Mouse (Mus musculus) mouse trophoblast stem cell (cell line): Measurements from ENCODE around the gene Renbp.

Experiments
- in situ Hi-C, 2 experiments: fragments of 300-500 bp; cut with MseI, MboI; formaldehyde crosslinking; loops; 2 replicates in 1 of 2; 3 replicates in 1 of 2; pipeline ENCODE4 v1.15.1; 2025

Gene Renbp

DNA sequence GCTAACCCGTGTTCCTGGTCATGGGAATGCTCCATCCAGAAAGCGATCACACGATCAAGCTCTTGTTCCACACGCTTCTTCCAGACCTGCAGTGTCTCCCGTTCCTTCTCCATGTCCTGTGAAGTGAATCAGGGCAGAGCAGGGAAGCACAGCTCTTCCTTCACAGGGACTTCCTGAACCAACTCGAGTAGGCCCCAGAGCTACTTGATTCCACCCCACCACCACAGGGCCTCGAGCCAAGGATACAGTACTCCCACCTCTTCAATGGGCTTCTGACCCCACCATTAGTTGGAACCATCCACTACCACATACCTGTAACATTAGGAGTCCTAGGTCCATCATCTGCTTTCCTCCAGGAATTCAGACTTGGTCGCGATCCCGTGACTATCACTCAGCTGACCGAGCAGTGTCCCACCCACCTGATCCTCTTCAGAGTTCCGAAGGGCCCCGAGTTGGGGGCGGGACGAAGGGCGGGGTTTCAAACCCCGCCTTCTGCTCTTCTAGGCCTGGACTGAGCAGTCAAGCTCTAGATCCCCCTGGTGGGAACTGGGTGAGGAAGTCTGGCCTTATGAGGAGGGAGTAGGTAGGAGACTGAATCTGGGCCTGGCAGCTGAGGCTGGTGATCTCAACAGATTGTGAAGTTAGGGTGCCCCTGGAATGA, at the start of gene Renbp:
Gene Renbp (minus strand): TSS at position 449 of the 661 bp plus-strand sequence.
- in situ Hi-C loops = no loop called here

DNA sequence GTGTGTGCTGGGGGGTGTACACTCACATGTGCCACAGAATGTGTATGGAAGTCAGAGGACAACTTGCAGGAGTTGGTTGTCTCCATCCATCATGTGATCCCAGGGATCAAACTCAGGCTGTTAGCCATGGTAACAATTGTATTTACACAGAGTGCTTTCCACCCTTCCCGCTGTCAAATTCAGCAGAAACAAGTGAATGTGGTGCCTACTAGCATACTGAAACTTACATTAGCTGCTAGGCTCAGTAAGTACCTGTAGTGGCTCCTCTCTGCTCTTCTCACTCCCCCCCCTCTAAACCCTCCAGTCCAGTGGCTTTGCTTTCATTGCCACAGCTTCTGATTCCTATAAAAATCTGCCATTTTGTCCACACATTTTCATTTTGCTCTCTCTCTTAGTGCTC, 47.1 kb upstream of the Renbp start:
- in situ Hi-C loops = no loop called here

DNA sequence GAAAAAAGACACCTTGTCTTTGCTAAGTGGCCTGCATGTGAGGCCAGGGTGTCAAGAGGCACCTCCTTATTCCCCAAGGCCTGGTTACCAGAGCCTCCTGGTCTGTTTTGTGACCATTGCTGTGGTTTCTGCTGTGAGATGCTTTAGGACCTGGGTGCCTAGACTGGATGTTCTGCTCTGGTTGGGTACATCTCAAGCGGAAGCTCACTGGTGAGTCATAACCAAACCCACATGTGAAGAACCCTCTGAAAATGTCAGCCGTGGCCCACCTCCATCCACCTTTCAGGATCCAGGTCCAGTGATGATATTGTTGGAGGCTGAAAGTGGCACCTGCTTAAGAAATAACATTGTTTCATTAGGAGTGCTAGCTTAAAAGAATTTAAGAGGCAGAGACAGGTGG, 45.6 kb upstream of the Renbp start:
- in situ Hi-C loops = no loop called here

DNA sequence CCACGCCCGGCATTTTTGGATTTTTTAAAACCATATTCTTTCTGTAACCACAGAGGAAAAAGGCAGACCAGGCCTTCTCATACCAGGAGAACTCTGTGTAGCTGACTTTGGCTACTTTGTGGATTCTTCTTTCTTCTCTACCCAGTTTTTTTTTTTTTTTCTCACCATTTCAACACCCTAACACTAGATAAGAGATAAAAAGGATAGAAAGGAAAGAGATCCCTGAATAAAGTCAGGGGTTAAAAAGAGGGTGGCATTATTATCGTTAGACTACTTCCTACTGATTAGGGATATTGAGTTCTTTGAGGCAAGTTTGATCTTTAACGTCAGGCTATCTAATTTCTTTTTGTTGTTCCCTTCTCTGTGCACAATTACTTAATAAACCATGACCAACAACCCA, 42.1 kb upstream of the Renbp start:
- in situ Hi-C loops = no loop called here

DNA sequence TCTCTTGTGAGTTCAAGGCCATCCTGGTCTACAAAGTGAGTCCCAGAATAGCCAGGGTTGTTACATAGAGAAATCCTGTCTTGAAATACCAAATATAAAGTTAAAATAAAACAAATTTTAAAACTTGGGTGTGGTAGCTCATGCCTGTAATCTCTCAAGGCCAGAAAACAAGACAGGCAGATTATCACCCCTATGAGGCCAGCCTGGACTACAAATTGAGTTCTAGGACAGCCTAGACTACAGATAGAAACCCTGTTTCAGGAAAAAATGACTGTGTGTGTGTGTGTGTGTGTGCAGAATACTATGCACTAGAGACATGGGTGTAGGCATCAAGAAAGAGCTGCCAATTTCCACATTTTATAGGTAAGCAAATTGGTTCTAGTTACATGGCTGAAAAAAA, 40.1 kb upstream of the Renbp start:
- in situ Hi-C loops = no loop called here

DNA sequence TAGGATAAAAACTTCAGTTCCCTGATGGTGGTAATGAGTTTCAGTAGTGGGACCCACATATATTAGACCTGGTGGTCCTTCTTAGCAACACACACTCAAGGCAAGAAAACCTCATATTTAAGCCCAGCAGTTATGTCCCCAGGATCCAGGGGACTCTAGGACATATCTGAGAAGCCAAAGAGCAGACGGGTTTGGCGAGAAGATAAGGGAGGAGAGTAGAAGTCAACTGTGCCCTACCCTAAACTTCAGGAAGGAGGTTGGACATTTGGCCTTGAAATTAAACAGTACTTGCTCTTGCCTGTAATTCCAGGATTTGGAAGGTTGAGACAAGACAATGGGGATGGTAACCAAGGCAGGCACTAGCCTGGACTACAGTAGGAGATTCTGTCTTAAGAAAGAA, 39.1 kb upstream of the Renbp start:
- in situ Hi-C loops = no loop called here

DNA sequence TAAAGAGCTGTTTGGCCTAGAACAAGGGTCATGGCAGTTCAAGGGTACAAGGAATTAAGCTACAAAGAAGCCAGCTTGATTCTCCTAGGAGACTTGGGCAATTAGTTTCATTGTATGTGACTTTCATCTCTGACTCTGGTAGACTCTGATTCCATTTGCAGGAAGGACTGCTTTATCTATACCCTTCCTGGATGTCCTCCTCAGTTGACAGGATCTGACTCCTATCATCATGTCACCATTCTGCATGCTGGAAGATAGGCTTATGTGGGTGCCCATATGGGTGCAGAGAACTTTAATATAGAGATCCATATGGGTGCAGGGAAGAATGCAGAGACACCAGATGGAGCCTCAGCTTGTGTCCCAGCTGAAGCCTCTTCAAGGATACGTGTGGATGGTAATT, 38.5 kb upstream of the Renbp start:
- in situ Hi-C loops = no loop called here

DNA sequence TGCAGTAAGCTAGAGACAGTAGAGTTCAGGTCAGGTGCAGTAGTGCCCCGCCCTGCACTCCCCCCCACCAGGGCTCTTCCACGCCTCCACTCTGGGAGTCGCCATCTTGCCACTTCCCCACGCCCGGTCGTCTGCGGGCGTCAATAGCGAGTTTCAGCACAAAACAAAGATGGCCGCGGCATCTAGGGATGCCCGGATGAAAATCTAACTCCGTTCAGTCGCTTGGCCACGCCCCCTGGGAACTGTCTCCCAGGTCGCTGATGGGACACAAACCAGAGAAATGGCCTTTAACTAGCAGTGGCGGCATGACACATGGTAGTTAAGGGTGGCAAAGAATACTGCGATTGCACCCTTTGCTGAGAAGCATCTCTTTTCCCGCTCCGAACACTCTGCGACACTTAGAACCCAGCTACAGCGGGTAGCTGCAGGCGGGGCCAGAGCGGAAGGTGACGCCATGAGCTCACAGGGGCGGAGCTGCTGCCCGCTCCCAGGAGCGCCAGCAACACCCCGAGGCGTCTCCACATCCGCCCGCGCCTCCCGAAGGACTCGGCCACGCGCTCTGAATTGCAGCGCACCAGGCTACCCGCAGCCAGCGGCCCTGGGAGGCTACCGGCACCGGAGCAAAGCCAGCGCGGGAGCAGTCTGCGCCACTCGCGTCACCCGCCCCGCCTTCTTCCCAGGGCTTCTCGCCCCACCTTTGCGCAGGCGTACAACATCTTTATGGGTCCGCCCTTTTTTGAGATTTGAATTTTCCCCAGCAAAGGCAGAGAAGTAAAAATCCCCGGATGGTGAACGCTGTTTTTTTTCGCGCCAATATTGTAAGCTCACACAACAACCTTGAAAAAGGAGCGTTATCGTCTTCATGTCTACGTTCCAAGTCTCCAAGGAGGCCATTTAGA, 36.8 kb upstream of the Renbp start:
- in situ Hi-C loops = no loop called here

DNA sequence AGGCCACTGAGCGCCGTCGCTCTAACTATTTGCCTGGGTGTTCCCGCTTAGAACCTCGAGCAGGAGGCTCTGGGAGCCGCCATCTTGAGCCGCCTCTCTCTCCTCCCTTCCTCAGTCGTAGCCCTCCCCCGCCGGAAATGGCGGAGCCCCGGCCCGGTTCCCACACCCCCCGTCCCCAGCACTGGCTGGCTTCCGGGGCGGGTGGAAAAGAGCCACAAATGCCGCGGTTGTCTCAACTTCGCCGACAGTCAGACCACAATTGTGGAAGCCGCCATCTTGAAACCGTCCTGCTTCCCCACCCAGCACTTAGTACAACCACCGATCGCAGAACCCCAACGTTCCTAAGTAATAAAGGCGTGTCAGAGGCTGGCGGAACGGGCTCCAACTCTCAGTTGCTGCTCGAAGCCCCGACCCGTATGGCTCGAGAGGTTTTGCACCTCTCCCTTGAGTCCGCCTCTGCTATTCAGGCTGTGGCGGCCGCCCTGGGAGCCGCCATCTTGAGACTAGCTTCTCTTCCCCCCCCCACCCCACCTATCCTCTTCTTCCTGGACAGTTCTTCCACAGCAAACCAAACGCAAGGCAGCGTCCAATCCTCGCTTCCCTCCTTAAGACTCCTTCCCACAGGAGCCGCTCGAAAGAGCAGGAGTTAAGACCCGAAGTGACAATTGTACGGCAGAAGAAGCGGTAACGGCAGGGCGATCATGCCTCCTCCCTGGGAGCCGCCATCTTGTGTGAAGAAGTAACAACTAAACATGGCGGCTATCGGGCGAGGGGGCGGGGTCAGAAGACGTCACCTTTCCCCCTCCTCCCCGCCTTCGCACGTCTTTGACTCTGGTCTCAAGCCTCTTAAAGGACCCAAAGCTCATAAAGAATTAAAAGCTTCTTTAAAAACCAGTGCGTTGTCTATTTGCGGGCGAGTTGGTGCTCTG, 35.9 kb upstream of the Renbp start, which contains the start of gene Hcfc1:
Gene Hcfc1 (minus strand): TSS at position 110 of the 929 bp plus-strand sequence.
- in situ Hi-C loops = no loop called here

DNA sequence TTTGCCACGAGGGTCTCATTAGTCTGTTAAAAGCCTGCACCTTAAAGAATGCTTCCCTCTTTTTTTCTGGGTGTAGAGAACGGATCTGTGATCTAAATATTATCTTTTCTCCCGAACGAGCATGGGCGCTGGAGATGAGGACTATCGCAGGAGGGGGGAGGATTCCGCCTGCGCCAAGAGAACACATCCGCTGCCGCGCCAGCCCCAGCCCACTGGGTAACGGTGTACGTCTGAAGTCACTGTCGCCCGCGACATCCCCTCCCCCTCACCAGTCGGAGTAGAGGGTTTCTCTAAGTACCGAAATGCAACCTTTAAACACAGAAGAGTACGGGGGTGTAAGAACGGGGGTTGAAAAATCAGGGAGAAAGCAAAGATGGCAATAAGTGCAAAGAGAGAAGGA, 34.7 kb upstream of the Renbp start:
- in situ Hi-C loops = no loop called here

DNA sequence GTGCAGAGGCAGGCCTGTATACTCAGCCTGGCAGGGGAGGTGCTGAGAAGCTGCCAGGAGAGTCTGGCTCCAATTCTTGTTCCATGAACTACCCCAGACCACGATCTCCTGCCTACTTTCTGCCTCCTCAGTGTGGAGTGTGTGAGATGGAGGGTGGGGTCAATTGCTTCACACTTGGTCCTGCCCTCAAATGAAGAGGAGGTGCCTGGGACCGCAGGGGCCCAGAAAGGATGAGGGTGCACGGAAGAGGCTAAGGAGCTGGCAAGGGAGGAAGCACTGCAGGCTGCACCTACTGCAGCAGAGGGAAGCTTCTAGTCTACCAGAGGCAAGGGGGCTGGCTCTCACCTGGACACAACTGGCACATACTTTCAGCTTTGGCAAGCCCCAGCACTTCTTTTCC, 33.7 kb upstream of the Renbp start:
- in situ Hi-C loops = no loop called here

DNA sequence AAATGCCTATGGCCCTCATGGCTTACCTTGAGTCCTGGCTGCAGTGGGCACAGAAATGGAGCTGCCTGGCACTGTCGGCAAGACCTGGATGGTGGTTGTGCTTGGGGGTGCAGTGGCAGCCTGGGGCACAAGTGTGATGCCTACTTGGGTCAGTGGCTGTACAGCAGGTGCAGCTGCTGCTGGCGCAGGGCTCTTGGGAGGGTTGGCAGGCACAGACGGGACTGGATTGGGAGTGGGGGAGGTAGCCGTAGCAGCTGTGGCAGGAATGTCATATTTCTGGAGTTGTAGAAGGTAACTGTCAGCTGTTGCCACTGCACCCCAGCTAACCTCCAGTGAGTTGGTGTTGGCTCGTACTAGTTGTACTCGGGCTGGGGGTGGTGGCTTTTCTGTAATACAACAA, 24.3 kb upstream of the Renbp start:
- in situ Hi-C loops = no loop called here

DNA sequence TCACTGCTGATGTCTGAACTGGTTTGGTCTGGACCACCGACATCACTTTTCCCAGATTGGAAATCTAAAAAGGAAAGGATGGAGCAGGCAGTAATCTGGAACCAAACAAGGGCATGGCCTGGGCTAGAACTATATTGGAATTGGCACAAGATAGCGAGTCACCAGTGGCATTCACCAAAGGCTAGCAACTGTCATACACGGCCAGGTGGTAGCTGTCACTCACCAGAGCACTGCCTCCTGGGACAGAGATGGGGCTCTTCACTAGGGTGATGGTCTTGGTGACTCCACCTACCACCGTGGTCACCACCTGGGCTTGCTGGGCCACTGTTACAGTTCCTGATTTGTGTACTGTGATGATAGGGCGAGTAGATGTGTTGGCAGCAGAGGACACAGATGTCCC, 22.0 kb upstream of the Renbp start:
- in situ Hi-C loops = no loop called here

DNA sequence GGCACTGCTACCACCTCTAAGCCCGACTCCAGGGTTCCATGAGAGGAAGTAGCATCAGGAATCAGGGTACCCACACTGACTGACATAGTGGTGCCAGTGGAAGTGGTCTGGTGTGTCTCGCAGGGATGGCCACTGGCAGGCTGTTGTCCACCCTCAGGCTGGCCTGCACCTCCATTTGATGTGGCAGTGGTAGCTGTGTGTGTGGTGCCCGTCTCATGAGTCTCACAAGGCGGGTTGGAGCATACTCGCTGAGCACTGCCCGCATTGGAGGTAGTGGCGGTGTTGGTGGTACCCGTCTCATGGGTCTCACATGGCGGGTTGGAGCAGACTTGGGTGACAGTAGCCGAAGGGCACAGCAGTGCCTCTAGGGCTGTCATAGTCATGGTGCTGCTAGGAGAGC, 18.7 kb upstream of the Renbp start:
- in situ Hi-C loops = no loop called here

DNA sequence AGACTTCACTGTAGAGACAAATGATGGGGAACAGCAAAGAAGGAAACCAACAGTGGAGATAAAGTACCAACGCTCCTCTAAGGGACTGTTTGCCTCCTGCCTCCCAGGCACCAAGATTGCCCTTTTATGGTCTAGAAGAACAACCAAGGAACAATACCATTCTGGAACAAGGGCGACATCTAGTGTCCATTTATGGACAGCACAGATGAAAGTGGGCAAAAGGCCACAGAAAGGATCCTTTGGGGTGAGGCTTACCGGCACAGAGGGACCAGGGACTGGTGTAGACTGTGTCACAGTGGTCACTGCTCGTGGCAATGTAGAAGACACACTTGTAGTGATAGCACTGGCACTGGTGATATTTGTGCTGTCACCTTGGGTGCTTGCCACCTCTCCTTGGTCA, 18.0 kb upstream of the Renbp start:
- in situ Hi-C loops = no loop called here

DNA sequence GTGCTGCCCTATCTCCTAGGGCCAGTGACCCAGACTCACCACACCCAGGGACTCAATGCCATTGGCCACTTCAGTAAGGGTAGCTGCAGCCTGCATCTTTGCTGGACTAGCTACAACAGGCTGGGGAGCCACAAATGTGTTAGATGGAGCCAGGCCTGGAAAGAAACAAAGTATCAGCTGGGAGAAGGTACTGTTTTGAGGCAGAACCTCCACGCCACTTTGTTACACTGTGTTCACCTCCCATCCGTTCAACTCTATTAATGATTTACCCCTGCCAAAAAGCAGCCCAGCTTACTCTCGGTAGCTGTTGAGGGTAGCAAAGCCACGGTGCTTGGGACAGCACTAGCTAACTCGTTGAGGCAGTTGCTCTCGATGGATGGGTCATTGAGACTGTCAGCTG, 16.2 kb upstream of the Renbp start:
- in situ Hi-C loops = no loop called here

DNA sequence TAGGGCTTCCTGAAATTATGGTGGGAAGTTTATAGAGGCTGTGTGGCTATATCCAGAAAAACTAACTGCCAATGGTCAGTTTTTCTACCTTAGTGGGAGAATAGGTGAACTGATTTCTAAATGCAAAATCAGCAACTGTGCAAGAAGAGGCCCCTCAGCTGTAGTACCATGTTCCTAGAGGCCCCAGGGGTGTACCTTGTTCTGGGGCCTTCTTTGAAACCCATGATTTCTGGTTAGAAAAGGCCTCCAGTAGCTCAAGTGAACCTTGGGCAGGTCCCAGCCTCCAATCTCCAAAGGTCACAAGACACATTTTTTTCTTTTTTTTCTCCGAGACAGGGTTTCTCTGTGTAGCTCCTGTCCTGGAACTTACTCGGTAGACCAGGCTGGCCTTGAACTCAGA, 11.6 kb upstream of the Renbp start:
- in situ Hi-C loops = no loop called here

DNA sequence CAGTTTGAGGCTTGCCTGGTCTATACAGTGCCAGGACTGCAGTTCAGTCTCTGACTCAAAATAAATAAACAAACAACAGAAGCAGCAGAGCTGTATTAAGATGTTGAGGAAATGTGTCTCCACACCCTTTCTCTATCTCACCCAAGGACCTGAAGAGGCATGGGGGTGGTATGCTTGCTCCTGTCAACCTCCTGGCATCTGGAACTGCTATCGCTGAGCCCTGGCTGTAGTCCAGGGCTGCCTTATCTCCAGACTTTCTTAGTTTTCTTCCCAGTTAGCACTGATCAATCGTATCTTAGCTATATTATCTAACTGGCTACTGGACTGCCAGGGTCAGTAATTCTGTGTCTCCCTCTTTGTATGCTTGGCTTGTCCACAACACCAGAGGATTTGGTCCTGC, 11.2 kb upstream of the Renbp start:
- in situ Hi-C loops = no loop called here

DNA sequence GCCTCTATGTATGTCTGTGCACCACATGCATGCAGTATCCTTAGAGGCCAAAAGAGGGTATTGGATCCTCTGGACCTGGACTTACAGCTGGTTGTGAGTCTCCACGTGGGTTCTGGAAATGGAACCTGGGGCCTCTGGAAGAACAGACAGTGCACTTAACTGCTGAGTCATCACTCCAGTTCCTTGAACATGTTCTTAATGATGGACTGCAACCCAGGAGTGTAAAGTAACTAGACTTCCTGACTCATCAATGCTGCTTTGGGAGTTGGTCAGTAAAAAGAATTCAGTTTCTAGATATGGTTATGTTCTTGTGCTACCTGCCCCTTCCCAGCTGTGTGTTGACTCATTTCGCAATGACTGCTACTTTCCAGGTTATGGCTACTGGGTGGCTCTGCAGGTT, 1.2 kb upstream of the Renbp start:
- in situ Hi-C loops = no loop called here

DNA sequence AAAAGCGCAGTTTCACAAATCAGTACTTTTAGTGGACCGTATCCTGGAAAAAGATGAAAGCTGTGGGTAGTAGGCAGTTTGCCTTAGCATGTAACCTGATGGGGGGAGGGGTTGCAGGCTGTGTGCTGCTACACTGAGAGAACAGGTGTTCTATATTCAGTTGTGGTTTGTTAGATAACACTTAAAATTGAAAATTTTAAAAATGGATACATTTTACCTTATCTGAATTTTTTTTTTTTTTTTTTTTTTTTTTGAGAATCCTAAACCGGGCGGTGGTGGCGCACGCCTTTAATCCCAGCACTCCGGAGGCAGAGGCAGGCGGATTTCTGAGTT, 8.1 kb downstream of the Renbp start:
- in situ Hi-C loops = no loop called here

DNA sequence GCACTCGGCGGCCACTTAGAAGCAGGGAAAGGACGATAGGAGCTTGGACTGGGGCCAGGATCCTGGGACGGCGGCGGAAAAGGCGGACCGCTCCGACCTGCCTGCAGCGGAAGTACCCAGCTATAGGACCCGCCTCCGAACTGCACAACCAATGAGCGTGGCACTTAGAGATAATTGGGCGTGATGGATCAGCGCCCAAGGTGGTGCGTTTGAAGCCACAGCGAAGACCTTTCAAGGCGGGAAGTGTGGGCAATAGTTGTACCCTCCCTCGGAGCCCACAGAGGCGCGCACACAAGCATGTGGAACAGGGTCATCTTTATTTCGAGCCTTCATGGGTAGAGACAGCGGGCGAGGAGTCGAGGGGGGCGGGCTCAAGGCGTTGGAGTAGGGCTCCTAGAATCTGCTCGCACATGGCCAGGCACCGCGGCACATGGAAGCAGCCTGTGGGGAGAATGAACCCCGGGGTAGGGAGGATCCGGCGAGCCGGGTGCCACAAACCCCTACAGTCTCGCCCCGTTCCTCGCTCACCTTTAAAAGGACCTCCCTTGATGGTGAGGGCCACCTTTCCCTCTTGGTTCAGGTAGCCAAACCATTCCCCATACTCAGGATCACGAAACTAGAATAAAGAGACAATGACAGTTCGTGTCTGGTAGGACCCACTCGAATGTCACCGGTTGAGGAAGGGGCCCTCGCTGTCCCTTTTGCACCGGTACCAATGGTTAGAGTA, 8.7 kb downstream of the Renbp start, which contains the start of the genes Arhgap4 and Naa10:
Gene Arhgap4 (minus strand): TSS at position 48 of the 727 bp plus-strand sequence.
Gene Naa10 (minus strand): TSS at position 122 of the 727 bp plus-strand sequence.
- in situ Hi-C loops = no loop called here
